Mouse (Mus musculus) intestine, embryonic 14.5 days (tissue): ENCODE data around the gene Spaca7. TPM values are rescaled to one million over a fixed set of nuclear protein-coding genes. Genes with fewer than 3 reads are reported as not detected.

ENCODE experiments used
- ATAC-seq: fragments of 200-750 bp; cut with Nextera tagmentation; replicated peaks from 2 replicates; pipeline ENCODE4 v1.8.0; 2017; ENCODE audit warnings: low read depth, moderate number of reproducible peaks, moderate TSS enrichment, moderate library complexity; ENCODE audit not compliant: low FRiP score, low TSS enrichment
- DNase-seq: peaks from one replicate; pipeline ENCODE4 v3.0.0-alpha.2; 2018; ENCODE audit warnings: low spot score
- H3K27ac ChIP-seq: fragments of 300-500 bp; sonication (generic); 2 replicates; pipeline ENCODE4 v1.5.1; 2014; ENCODE audit warnings: low read depth, mild to moderate bottlenecking, control low read depth
- H3K27me3 ChIP-seq: fragments of 300-500 bp; sonication (generic); replicated peaks from 2 replicates; pipeline ENCODE4 v1.6.1; 2014; ENCODE audit warnings: low read length, control low read depth; ENCODE audit not compliant: control insufficient read depth, insufficient read depth
- H3K36me3 ChIP-seq: fragments of 300-500 bp; sonication (generic); 2 replicates; pipeline ENCODE4 v1.6.1; 2014; ENCODE audit warnings: low read length, control low read depth; ENCODE audit not compliant: control insufficient read depth, insufficient read depth
- H3K4me1 ChIP-seq: fragments of 300-500 bp; sonication (generic); replicated peaks from 2 replicates; pipeline ENCODE4 v1.6.1; 2014; ENCODE audit warnings: low read length, control low read depth, mixed read lengths; ENCODE audit not compliant: control insufficient read depth, insufficient read depth
- H3K4me2 ChIP-seq: fragments of 300-500 bp; sonication (generic); 2 replicates; pipeline ENCODE4 v1.6.1; 2014; ENCODE audit warnings: low read length
- H3K4me3 ChIP-seq: fragments of 300-500 bp; sonication (generic); 2 replicates; pipeline ENCODE4 v1.5.1; 2014; ENCODE audit warnings: low read depth, low read length, control low read depth, mixed read lengths
- H3K9ac ChIP-seq: fragments of 300-500 bp; sonication (generic); 2 replicates; pipeline ENCODE4 v1.6.1; 2014; ENCODE audit warnings: mild to moderate bottlenecking, low read length
- H3K9me3 ChIP-seq: fragments of 300-500 bp; sonication (generic); 2 replicates; pipeline ENCODE4 v1.6.1; 2016; ENCODE audit warnings: low read length, control low read depth; ENCODE audit not compliant: control insufficient read depth
- WGBS: fragments of 180-500 bp; shearing (Covaris S2); extraction: QIAGEN DNeasy Blood & Tissue Kit; methylation state at CpG from one replicate; pipeline ENCODE4 v1.1.7; 2014; 5-methylcytosine and 5-hydroxymethylcytosine counted together
- polyA plus RNA-seq: library from polyadenylated mRNA; unstranded; fragments of >200 nt; fragmentation: Nextera tagmentation; extraction: Ambion mirVana; gene quantifications from 2 replicates; pipeline ENCODE4 v1.2.1, GENCODE M21; 2014

The Spaca7 gene
- polyA plus RNA-seq, 1 experiment from 2014 or later = not detected

DNA sequence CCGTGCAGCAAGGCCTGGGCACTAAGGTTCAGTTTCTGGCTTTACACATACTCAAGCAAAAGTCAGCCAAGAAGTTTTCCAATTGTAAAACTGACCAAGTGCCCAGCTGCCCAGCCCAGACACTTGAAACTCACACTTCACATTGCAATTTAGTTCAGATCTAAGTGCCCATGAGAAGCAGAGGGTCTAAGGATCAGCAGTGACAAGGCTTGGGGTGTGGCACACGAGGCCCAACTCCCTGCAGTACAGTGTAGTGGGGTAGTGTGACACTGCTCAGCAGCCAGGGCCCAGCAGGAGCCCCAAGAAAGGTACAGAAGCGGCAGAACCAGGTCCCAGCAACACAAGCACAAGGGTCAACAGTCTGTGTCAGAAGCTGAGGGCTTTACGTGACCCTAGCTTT is 76.1 kb downstream of the Spaca7 start:
- Histone ChIP-seq H3K36me3 (peaks cover 80% of the 10 kb centered on the region), H3K9ac (no peak overlapping the region), H3K27me3 (no peaks in the 10 kb centered on the region), H3K27ac (no peak overlapping the region), H3K4me2 (no peak overlapping the region), H3K9me3 (no peaks in the 10 kb centered on the region), H3K4me1 (no peaks in the 10 kb centered on the region), H3K4me3 (no peak overlapping the region)
- no peak for ATAC-seq
- no peak for DNase-seq
- 86% methylated on average over 4 of the region's 4 CpGs for WGBS

Other genes starting within 250 kb of the Spaca7 start
- gene Sox1, start 177.7 kb upstream of the Spaca7 start, polyA plus RNA-seq = 0.05 TPM in 1 of 2 replicates, not detected in the other
- gene Tubgcp3, start 99.2 kb downstream of the Spaca7 start, polyA plus RNA-seq = 49.9 and 53.9 TPM in 2 replicates
- 23.2 and 26.4 TPM in 2 replicates for gene Atp11a, start 184.0 kb downstream of the Spaca7 start, polyA plus RNA-seq